Mouse (Mus musculus): ENCODE data around the gene Tsnax. TPM values are rescaled to one million over a fixed set of nuclear protein-coding genes. Genes with fewer than 3 reads are reported as not detected.

The Tsnax gene
- polyA plus RNA-seq, 1 experiment from 2014 or later, result 220 TPM

DNA sequence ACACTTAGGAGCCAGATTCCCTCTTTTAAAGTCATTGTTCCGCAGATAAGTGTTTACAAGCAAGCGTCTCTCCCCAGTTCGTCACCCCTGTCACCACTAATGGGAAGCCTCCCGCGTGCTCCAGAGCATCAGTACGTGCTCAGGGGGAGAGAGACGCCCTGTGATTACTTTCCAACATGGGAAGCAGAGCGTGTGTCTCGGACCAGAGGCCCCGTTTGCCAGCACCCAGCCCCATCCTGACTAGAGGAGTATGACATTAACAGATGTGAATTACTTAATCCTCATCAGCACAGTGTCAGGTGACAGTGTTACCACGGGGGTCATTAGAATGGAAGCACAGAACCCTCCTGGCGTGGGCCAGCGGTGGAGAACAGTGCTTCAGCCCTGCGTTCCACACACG is 25.9 kb downstream of the Tsnax start:
- Histone ChIP-seq H3K4me1 (ENCODE audit: control insufficient read depth, insufficient read depth, low read depth, low read length) (no peaks in the 10 kb centered on the region), H3K36me3 (ENCODE audit: control insufficient read depth, insufficient read depth, low read length) (peaks cover 13% of the 10 kb centered on the region; the same call in 1 of the 2 replicates), H3K27me3 (replicated peaks; ENCODE audit: control insufficient read depth, insufficient read depth, low read length) (no peaks in the 10 kb centered on the region), H3K4me2 (ENCODE audit: low read length) (no peak overlapping the region), H3K9ac (ENCODE audit: low read depth, low read length) (no peak overlapping the region), H3K27ac (ENCODE audit: low read depth, low read length) (no peak overlapping the region), H3K9me3 (ENCODE audit: control insufficient read depth, low read length) (no peaks in the 10 kb centered on the region), H3K4me3 (ENCODE audit: low read length) (no peak overlapping the region)
- no peak for ATAC-seq
- WGBS, result 84% methylated on average over 15 of the region's 15 CpGs

DNA sequence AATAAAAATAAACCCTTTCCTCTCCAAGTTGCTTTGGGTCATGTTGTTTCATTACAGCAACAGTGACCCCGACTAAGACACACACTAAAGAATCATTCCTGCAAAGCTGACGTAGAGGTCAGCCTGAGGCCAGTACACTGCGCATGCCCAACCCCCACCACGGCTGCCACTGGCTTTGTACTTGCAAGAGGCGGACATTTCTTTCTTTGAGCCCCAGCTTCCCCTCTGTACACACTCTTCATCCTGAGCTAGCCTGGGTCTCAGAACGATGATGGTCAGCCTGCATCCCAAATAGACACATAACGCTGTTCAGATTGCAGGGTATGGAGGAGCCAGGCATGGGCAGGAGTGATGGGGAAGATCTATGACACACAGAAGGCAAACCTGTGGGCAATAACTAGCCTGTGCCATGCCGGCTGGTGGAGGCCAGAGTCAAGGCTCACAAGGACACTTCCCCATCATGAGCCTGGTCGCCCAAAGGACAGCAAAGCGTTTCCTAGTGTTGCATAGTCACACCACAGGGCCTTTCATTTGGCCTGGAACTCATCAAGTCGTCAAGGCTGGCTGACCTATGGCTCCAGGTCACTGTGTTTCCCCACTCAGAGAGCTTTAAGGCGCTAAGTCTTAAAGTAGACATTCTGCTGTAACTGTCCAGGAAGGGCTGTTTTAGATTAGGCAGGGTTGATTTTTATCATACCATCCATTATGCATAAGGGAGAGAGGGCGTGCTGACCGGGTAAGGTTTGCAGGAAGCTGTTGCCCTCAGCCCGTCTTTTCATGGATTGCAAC is 28.0 kb downstream of the Tsnax start:
- no peak for ATAC-seq
- 79% methylated on average over 15 of the region's 15 CpGs for WGBS
- no peak overlapping the region for H3K4me2 ChIP-seq (ENCODE audit: low read length)
- peaks cover 11% of the 10 kb centered on the region; the same call in 1 of the 2 replicates for H3K36me3 ChIP-seq (ENCODE audit: control insufficient read depth, insufficient read depth, low read length)
- no peaks in the 10 kb centered on the region for H3K27me3 ChIP-seq (replicated peaks; ENCODE audit: control insufficient read depth, insufficient read depth, low read length)
- H3K4me1 ChIP-seq (ENCODE audit: control insufficient read depth, insufficient read depth, low read depth, low read length), result no peaks in the 10 kb centered on the region
- H3K9ac ChIP-seq (ENCODE audit: low read depth, low read length), result no peak overlapping the region
- no peak overlapping the region for H3K4me3 ChIP-seq (ENCODE audit: low read length)
- H3K9me3 ChIP-seq (ENCODE audit: control insufficient read depth, low read length), result no peaks in the 10 kb centered on the region
- H3K27ac ChIP-seq (ENCODE audit: low read depth, low read length), result no peak overlapping the region

GRCm38 (mm10) chr8:125041496-125041895 is 28.7 kb downstream of the Tsnax start:
- Histone ChIP-seq H3K9me3 (ENCODE audit: control insufficient read depth, low read length) (no peaks in the 10 kb centered on the region), H3K4me2 (ENCODE audit: low read length) (no peak overlapping the region), H3K36me3 (ENCODE audit: control insufficient read depth, insufficient read depth, low read length) (0 out of 2 replicates have a peak, but pooled peaks cover 7% of the 10 kb centered on the region), H3K4me3 (ENCODE audit: low read length) (no peak overlapping the region), H3K27ac (ENCODE audit: low read depth, low read length) (no peak overlapping the region), H3K9ac (ENCODE audit: low read depth, low read length) (no peak overlapping the region), H3K27me3 (replicated peaks; ENCODE audit: control insufficient read depth, insufficient read depth, low read length) (no peaks in the 10 kb centered on the region), H3K4me1 (ENCODE audit: control insufficient read depth, insufficient read depth, low read depth, low read length) (no peaks in the 10 kb centered on the region)
- WGBS, result 75% methylated on average over 2 of the region's 2 CpGs
- ATAC-seq, result no peak

GRCm38 (mm10) chr8:125043394-125043793 is 30.6 kb downstream of the Tsnax start:
- Histone ChIP-seq H3K4me1 (ENCODE audit: control insufficient read depth, insufficient read depth, low read depth, low read length) (no peaks in the 10 kb centered on the region), H3K9me3 (ENCODE audit: control insufficient read depth, low read length) (no peaks in the 10 kb centered on the region), H3K27ac (ENCODE audit: low read depth, low read length) (no peak overlapping the region), H3K4me3 (ENCODE audit: low read length) (no peak overlapping the region), H3K4me2 (ENCODE audit: low read length) (no peak overlapping the region), H3K36me3 (ENCODE audit: control insufficient read depth, insufficient read depth, low read length) (0 out of 2 replicates have a peak, but pooled peaks cover 5% of the 10 kb centered on the region), H3K9ac (ENCODE audit: low read depth, low read length) (no peak overlapping the region), H3K27me3 (replicated peaks; ENCODE audit: control insufficient read depth, insufficient read depth, low read length) (no peaks in the 10 kb centered on the region)
- WGBS, result 73% methylated on average over 7 of the region's 7 CpGs
- no peak for ATAC-seq

DNA sequence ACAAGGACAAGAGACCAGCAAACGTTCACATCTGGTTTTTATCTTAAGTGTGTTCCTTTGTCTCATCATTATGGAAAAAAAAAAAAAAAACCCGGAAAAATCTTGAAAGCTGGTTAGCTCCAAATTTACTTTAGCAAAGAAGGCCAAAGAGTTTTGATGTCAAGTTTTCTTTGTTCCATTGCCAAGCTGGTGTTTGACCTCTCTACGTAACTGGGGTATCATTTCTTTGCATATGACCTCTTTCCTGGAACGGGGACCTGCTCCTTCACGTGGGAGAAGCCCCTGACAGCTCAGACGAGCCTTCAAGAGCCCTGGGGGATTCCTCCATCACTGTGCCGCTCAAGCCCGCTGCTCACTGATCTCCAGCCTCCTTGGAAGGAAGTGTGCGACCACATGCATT is 31.1 kb downstream of the Tsnax start:
- no peak for ATAC-seq
- 0 out of 2 replicates have a peak, but pooled peaks cover 5% of the 10 kb centered on the region for H3K36me3 ChIP-seq (ENCODE audit: control insufficient read depth, insufficient read depth, low read length)
- no peak overlapping the region for H3K4me2 ChIP-seq (ENCODE audit: low read length)
- H3K27ac ChIP-seq (ENCODE audit: low read depth, low read length), result no peak overlapping the region
- H3K4me3 ChIP-seq (ENCODE audit: low read length), result no peak overlapping the region
- H3K9ac ChIP-seq (ENCODE audit: low read depth, low read length), result no peak overlapping the region
- WGBS, result 47% methylated on average over 9 of the region's 9 CpGs
- no peaks in the 10 kb centered on the region for H3K27me3 ChIP-seq (replicated peaks; ENCODE audit: control insufficient read depth, insufficient read depth, low read length)
- H3K4me1 ChIP-seq (ENCODE audit: control insufficient read depth, insufficient read depth, low read depth, low read length), result no peaks in the 10 kb centered on the region
- no peaks in the 10 kb centered on the region for H3K9me3 ChIP-seq (ENCODE audit: control insufficient read depth, low read length)

DNA sequence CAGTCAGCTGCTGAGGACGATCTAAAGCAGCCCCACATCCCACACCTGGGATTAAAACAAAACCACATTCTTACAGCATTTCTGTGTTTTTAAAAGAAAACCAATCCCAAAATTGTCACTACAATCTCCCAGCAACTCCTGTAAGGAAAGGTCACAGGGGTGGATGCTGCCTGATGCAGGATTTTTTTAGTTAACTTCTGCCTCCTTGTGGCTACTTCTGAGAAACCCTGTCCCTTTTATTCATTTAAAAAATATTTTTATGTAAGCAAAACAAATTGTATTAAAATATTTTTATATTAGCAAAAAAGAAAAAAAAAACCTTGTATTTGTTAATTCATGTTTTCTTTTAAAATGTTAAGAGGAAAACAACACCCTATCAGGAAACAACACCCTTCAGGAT is 33.0 kb downstream of the Tsnax start:
- Histone ChIP-seq H3K27ac (ENCODE audit: low read depth, low read length) (no peak overlapping the region), H3K9ac (ENCODE audit: low read depth, low read length) (no peak overlapping the region), H3K27me3 (replicated peaks; ENCODE audit: control insufficient read depth, insufficient read depth, low read length) (no peaks in the 10 kb centered on the region), H3K36me3 (ENCODE audit: control insufficient read depth, insufficient read depth, low read length) (no peaks in the 10 kb centered on the region), H3K4me3 (ENCODE audit: low read length) (no peak overlapping the region), H3K4me2 (ENCODE audit: low read length) (no peak overlapping the region), H3K9me3 (ENCODE audit: control insufficient read depth, low read length) (no peaks in the 10 kb centered on the region), H3K4me1 (ENCODE audit: control insufficient read depth, insufficient read depth, low read depth, low read length) (no peaks in the 10 kb centered on the region)
- ATAC-seq, result no peak
- WGBS, result 96% methylated on average over 1 of the region's 1 CpGs

- no peak overlapping the region for H3K27ac ChIP-seq (ENCODE audit: low read depth, low read length)
- no peak overlapping the region for H3K4me2 ChIP-seq (ENCODE audit: low read length)
- H3K27me3 ChIP-seq (replicated peaks; ENCODE audit: control insufficient read depth, insufficient read depth, low read length), result peaks cover 11% of the 10 kb centered on the region
- no peaks in the 10 kb centered on the region for H3K36me3 ChIP-seq (ENCODE audit: control insufficient read depth, insufficient read depth, low read length)
- WGBS, result 69% methylated on average over 5 of the region's 5 CpGs
- H3K4me3 ChIP-seq (ENCODE audit: low read length), result no peak overlapping the region
- H3K9ac ChIP-seq (ENCODE audit: low read depth, low read length), result no peak overlapping the region
- H3K4me1 ChIP-seq (ENCODE audit: control insufficient read depth, insufficient read depth, low read depth, low read length), result peaks cover 7% of the 10 kb centered on the region
- no peak for ATAC-seq
- no peaks in the 10 kb centered on the region for H3K9me3 ChIP-seq (ENCODE audit: control insufficient read depth, low read length)
Measured at GRCm38 (mm10) chr8:125049051-125049750, 36.4 kb downstream of the Tsnax start.

DNA sequence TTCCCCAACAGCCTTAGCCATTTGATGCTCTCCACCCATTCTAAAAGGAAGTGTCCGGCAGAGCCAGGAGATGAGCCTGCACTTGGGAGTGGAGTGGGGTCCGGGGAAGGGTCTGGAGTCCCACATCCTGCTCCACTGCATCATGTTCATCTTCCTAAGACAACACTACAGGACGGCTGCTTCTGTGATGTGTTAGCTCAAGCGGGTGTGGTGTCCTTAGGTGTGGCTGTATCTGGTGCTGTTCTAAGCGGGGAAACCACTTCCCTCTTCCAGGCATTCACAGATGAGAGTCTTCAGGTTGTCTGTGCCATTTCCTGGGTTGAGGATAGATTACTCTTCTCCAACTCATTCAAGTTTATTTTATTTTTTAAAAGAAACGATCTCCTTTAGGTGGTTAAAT is 37.0 kb downstream of the Tsnax start:
- Histone ChIP-seq H3K4me2 (ENCODE audit: low read length) (no peak overlapping the region), H3K36me3 (ENCODE audit: control insufficient read depth, insufficient read depth, low read length) (no peaks in the 10 kb centered on the region), H3K27me3 (replicated peaks; ENCODE audit: control insufficient read depth, insufficient read depth, low read length) (peaks cover 11% of the 10 kb centered on the region), H3K4me1 (ENCODE audit: control insufficient read depth, insufficient read depth, low read depth, low read length) (peaks cover 8% of the 10 kb centered on the region), H3K9me3 (ENCODE audit: control insufficient read depth, low read length) (no peaks in the 10 kb centered on the region), H3K4me3 (ENCODE audit: low read length) (no peak overlapping the region), H3K27ac (ENCODE audit: low read depth, low read length) (no peak overlapping the region), H3K9ac (ENCODE audit: low read depth, low read length) (no peak overlapping the region)
- ATAC-seq, result no peak
- WGBS, result 90% methylated on average over 6 of the region's 6 CpGs

GRCm38 (mm10) chr8:125052026-125052425 is 39.2 kb downstream of the Tsnax start:
- H3K4me2 ChIP-seq (ENCODE audit: low read length), result no peak overlapping the region
- H3K27me3 ChIP-seq (replicated peaks; ENCODE audit: control insufficient read depth, insufficient read depth, low read length), result peaks cover 20% of the 10 kb centered on the region
- no peaks in the 10 kb centered on the region for H3K9me3 ChIP-seq (ENCODE audit: control insufficient read depth, low read length)
- ATAC-seq, result 0 out of 2 replicates have a peak, but pooled peaks have one; percentile 23
- H3K36me3 ChIP-seq (ENCODE audit: control insufficient read depth, insufficient read depth, low read length), result no peaks in the 10 kb centered on the region
- H3K4me3 ChIP-seq (ENCODE audit: low read length), result no peak overlapping the region
- H3K4me1 ChIP-seq (ENCODE audit: control insufficient read depth, insufficient read depth, low read depth, low read length), result peaks cover 10% of the 10 kb centered on the region
- H3K9ac ChIP-seq (ENCODE audit: low read depth, low read length), result no peak overlapping the region
- no peak overlapping the region for H3K27ac ChIP-seq (ENCODE audit: low read depth, low read length)
- WGBS, result 48% methylated on average over 2 of the region's 2 CpGs

Data from hindbrain, embryonic 16.5 days (tissue).